Mouse (Mus musculus): ENCODE measurements around the gene Ggnbp2.

DNA sequence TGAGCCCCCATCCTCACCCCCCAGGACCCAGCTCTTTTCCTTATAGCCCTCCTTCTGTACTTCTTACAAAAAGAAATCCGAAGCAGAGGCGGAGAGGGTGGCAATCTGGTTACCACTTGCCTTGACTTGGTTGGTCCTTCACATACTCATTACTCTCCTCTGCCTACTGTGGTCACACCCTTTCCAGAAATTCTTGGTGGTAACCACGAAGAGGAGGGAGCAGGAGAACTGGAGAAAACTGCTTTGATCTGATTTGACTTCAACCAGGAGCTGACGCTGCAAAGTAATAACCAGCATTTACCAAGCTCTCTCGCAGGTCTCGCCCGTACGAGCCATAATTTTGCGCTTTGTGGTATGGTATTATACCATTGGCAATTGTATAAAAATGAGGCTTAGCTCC, 10.4 kb upstream of the Ggnbp2 start:
- no peak for TF ChIP-seq CTCF (conservative IDR thresholded peaks at IDR 0.05; ENCODE audit: insufficient read depth, insufficient read length, low read depth, low read length)
- TF ChIP-seq POLR2A (IDR thresholded peaks at IDR 0.05; ENCODE audit: low read depth, low read length) = no peak

Measured in kidney, adult 2 months (tissue).